Mouse (Mus musculus) thymus, postnatal 0 days (tissue): ENCODE data around the gene Gm49368. TPM values are rescaled to one million over a fixed set of nuclear protein-coding genes. Genes with fewer than 3 reads are reported as not detected.

Experiments
- DNase-seq: peaks from one replicate; pipeline ENCODE4 v3.0.0-alpha.2; 2015; ENCODE audit warnings: low spot score
- polyA plus RNA-seq: library from polyadenylated mRNA; unstranded; fragments of >200 nt; fragmentation: Nextera tagmentation; extraction: Ambion mirVana; gene quantifications from 2 replicates; pipeline ENCODE4 v1.2.1, GENCODE M21; 2015

Gene Gm49368
- polyA plus RNA-seq, 1 experiment from 2014 or later = not detected

DNA sequence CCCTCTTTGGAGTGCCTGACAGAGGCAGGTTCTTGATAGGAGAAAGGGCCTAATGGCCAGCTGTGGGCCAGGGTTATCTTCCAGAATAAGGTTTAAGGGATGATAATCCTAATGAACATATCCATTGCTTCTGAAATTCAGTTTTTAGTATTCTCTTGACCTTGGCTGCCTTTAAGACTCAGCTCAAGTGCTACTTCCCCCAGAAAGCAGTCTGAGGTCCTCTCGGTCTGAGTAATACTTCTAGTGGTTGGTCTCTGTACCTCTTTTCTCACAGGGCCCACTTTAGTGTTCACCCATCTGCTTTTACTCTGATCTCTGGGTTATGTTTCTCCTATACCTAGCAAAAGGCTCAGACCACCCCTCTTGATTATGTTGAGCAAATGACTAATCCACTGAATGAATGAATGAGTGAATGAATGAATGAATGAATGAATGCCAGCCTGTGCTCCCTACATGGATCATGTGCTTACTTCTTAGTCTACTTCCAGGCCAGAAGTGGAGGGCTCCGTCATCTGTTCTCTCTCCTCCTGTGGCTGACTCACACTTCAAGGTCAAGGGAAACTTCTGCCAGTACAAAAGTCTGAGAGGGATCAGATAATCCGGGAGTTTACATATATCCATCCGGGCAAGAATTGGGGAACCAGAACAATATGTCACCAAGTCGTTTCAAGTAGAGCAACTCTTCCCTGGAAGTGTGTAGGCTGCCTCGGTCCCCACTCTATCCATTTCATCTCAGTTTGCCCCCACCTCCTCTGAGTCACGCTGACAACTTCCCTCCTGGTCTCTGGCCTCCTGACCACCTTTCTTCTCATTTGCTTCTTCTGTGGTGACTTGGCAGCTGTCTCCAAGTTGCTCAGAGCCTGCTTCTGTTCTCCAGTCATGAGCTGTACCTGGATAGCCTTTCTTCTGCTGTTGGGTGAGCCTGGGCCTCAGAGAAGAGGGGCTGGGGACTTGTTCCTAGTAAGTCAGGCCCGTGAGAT lies 66.5 kb downstream of the Gm49368 start, which contains the start of gene Itgax:
Gene Itgax, plus strand, starts transcription at position 807 of the 980 bp plus-strand sequence.
- no peak for DNase-seq

- no peak for DNase-seq
Measured at GRCm38 (mm10) chr7:128132148-128132547, 69.7 kb downstream of the Gm49368 start.

DNA sequence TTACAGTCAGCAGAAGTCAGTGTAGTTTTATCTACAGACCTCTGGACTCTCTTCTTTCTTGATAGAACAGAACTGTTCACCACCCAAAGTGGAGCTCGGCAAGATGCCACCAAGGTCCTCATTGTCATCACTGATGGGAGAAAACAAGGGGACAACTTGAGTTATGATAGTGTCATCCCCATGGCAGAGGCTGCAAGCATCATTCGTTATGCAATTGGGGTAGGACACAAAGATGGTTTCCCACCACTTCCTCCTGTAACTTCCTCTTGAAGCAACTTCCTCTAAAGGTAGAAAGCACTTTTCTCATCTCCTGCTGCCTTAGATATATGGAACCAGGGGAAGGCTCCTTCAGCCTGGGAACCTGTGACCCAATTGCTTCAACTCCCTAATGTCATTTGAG lies 71.1 kb downstream of the Gm49368 start:
- peak; percentile 48 for DNase-seq

DNA sequence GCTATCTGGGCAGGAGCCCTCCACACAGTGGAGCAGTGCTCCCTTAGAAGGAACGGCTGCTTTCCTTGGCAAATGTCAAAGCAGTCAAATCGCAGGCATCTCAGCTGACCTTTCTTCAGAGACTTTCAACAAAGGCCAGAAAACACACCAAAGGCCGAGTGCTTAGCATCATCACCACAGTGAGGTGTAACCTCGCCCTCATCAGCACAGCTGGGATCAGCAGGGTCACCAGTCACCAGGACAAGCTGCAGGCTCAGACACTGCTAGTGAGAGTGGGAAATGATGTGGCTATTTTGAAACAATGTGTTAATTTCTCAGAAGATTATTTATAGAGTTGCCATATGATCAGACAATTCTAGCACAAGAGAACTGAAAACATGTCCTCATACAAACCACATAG lies 74.4 kb downstream of the Gm49368 start:
- DNase-seq = no peak

- no peak for DNase-seq
Measured at GRCm38 (mm10) chr7:128139611-128140010, 77.1 kb downstream of the Gm49368 start.

GRCm38 (mm10) chr7:128150970-128151369 lies 88.5 kb downstream of the Gm49368 start:
- DNase-seq = no peak

GRCm38 (mm10) chr7:128154076-128154475 lies 91.6 kb downstream of the Gm49368 start, which contains the start of gene Itgad:
Gene Itgad, plus strand, starts transcription at chr7:128154376.
- DNase-seq = no peak

DNA sequence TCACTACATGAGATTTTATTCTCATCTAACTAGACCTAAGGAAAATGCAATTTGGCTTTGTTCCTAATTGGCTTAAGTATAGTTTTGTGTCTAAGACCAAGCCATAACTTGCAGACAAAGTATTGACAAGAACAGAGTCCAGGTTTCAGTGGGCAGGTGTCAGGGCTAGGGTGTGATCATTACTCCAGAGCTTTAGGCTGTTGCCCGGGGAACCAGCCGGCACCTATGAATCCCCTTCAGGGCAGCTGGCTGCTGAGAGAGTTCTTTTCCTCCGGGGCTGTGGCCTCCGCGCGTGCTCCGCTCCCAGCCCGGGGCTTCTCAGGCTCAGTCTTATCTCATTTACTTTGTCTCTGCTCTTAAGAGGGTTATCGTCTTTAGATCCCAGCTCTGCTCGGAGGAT lies 92.4 kb downstream of the Gm49368 start:
- DNase-seq = no peak

DNA sequence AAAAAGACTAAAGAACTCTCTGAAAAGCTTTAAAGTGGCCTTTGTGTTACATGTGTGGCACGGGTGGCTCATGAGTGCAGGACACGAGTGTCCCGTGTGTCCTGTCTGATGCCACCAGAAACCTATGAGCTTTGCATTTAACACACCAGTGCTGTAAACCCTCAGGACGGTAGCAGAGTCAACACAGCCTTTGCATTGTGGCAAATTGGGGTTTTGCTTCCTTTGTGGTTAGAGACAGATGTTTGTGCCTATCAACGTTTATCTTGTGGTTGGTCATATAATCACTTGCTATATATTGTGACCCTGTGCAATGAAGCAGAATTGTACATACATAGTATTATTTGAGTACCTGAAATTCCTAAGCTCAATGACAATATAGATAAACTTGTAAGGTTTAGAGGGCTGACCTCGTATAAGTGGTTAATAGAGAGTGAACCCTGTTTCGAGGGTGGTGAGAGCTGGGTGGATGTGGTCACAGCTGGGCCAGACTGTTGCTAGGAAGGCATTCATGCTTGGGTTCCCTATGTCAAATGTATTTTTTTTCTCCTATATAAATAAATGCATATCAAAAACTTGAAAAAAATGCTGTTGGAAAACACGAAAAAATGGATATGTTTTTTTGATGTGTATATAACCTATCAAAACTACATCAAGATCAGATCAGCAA lies 96.3 kb downstream of the Gm49368 start:
- DNase-seq = peak; percentile 60

DNA sequence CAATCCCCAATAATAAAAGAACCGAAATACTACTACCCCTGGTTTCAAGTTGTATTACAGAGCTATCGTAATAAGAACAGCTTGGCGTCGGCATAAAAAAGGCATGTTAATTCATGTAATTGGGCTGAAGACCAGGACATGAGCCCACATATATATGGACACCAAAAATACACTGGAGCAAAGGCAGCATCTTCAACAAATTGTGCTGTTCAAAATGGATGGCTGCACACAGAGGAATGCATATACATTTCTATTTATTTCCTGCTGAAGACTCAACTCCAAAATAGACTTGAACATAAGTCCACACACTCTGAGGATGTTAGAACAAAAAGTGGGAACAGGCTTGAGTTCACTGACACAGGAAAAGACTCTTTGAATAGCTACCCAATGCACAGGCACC lies 101.5 kb downstream of the Gm49368 start:
- no peak for DNase-seq

DNA sequence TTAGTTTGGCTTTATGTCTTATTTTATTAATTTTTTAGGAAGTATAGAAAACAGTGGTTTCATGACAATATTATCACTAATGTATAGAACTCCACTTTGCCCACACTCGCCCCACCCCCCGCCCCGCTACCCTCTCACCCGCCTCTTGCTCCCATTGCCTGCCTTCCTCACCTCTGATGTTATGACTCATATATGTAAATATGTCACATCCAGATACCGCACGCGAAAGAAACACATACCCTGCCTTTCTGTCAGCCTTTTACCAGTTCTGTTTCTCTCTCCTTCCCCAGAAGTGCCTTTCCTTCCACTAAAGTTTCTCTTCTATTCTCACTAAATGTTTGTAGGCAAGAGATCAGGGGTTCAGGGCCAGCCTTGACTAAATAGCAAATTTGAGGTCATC lies 103.9 kb downstream of the Gm49368 start:
- no peak for DNase-seq

- DNase-seq = no peak
Measured at GRCm38 (mm10) chr7:128169996-128170395, 107.5 kb downstream of the Gm49368 start.

Other genes with a start within 250 kb of the Gm49368 start
- 48.9 and 50.5 TPM in 2 replicates for gene Stx4a, start 238.4 kb upstream of the Gm49368 start, polyA plus RNA-seq
- 0.19 and 0.49 TPM in 2 replicates for gene Stx1b, start 238.1 kb upstream of the Gm49368 start, polyA plus RNA-seq
- gene Zfp646, start 186.5 kb upstream of the Gm49368 start, polyA plus RNA-seq = 12.9 and 13.8 TPM in 2 replicates
- 22.0 and 26.2 TPM in 2 replicates for gene Zfp668, start 185.9 kb upstream of the Gm49368 start, polyA plus RNA-seq
- gene Prss53, start 171.7 kb upstream of the Gm49368 start, polyA plus RNA-seq = 0.39 and 0.57 TPM in 2 replicates
- not detected in 2 replicates for gene Gm21974, start 167.2 kb upstream of the Gm49368 start, polyA plus RNA-seq
- 47.0 and 54.5 TPM in 2 replicates for gene Vkorc1, start 167.1 kb upstream of the Gm49368 start, polyA plus RNA-seq
- gene Bckdk, start 158.6 kb upstream of the Gm49368 start, polyA plus RNA-seq = 80.5 and 87.0 TPM in 2 replicates
- gene Kat8, start 150.2 kb upstream of the Gm49368 start, polyA plus RNA-seq = 40.7 and 43.0 TPM in 2 replicates
- 2.9 and 3.3 TPM in 2 replicates for gene Prss8, start 132.6 kb upstream of the Gm49368 start, polyA plus RNA-seq
- 7.8 and 11.1 TPM in 2 replicates for gene Prss36, start 116.0 kb upstream of the Gm49368 start, polyA plus RNA-seq
- gene Fus, start 95.2 kb upstream of the Gm49368 start, polyA plus RNA-seq = 178 and 286 TPM in 2 replicates
- 372 and 387 TPM in 2 replicates for gene Pycard, start 68.8 kb upstream of the Gm49368 start, polyA plus RNA-seq
- not detected in 2 replicates for gene Trim72, start 58.7 kb upstream of the Gm49368 start, polyA plus RNA-seq
- gene Itgam, start within 50 bp of the Gm49368 start, polyA plus RNA-seq = 1.2 and 1.4 TPM in 2 replicates
- gene Itgax, start 66.9 kb downstream of the Gm49368 start, polyA plus RNA-seq = 1.5 and 1.6 TPM in 2 replicates
- gene Itgad, start 91.7 kb downstream of the Gm49368 start, polyA plus RNA-seq = 1.7 and 1.9 TPM in 2 replicates
- gene Cox6a2, start 143.7 kb downstream of the Gm49368 start, polyA plus RNA-seq = 3.0 and 4.0 TPM in 2 replicates
- gene Armc5, start 174.7 kb downstream of the Gm49368 start, polyA plus RNA-seq = 16.2 and 16.6 TPM in 2 replicates
- 4.8 and 5.5 TPM in 2 replicates for gene 9130023H24Rik, start 175.3 kb downstream of the Gm49368 start, polyA plus RNA-seq
- 12.7 and 13.9 TPM in 2 replicates for gene Tgfb1i1, start 184.1 kb downstream of the Gm49368 start, polyA plus RNA-seq
- gene Slc5a2, start 203.0 kb downstream of the Gm49368 start, polyA plus RNA-seq = not detected in 2 replicates
- gene BC017158, start 235.5 kb downstream of the Gm49368 start, polyA plus RNA-seq = 9.0 and 10.0 TPM in 2 replicates